Mouse (Mus musculus): ENCODE data around the gene Stat2. TPM values are rescaled to one million over a fixed set of nuclear protein-coding genes. Genes with fewer than 3 reads are reported as not detected.
"Not testable (repeated sequence)": the region's sequence is repeated elsewhere in the genome, so short reads cannot be mapped to it uniquely, and the experiment has no call there.

Gene Stat2
- total and polyA plus RNA-seq, 2 experiments from 2014 or later: 6.0 to 8.2 TPM

- WGBS: 94% methylated on average over 8 of the region's 8 CpGs
- H3K36me3 ChIP-seq (replicated peaks; ENCODE audit: control insufficient read depth, insufficient read depth, low read length): peaks cover 26% of the 10 kb centered on the region
These were observed 56.5 kb downstream of the Stat2 start for GRCm38 (mm10) chr10:128326825-128327224.

GRCm38 (mm10) chr10:128327610-128328009 is 57.3 kb downstream of the Stat2 start:
- Histone ChIP-seq H3K4me3 (ENCODE audit: low read depth, low read length) (no peak overlapping the region), H3K27me3 (ENCODE audit: control insufficient read depth, insufficient read depth, low read length) (no peaks in the 10 kb centered on the region), H3K9me3 (replicated peaks; ENCODE audit: control insufficient read depth, low read length) (no peaks in the 10 kb centered on the region), H3K4me2 (ENCODE audit: low read depth, low read length) (no peak overlapping the region), H3K27ac (ENCODE audit: low read depth) (no peak overlapping the region), H3K36me3 (replicated peaks; ENCODE audit: control insufficient read depth, insufficient read depth, low read length) (peaks cover 26% of the 10 kb centered on the region), H3K9ac (replicated peaks; ENCODE audit: low read depth, low read length) (no peak overlapping the region), H3K4me1 (ENCODE audit: control insufficient read depth, insufficient read depth) (peaks cover 9% of the 10 kb centered on the region)
- 90% methylated on average over 10 of the region's 10 CpGs for WGBS
- DNase-seq (ENCODE audit: low spot score): no peak
- peak; percentile 18; the same call in 1 of the 2 replicates for TF ChIP-seq CTCF (IDR thresholded peaks at IDR 0.05; ENCODE audit: low read depth)
- TF ChIP-seq EP300 (IDR thresholded peaks at IDR 0.05; ENCODE audit: low read depth): no peak
- ATAC-seq (ENCODE audit: insufficient read depth, low read depth): no peak

More at GRCm38 (mm10) chr10:128326825-128327224, 56.5 kb downstream of the Stat2 start:
- Histone ChIP-seq H3K4me3 (ENCODE audit: low read depth, low read length) (no peak overlapping the region), H3K4me1 (ENCODE audit: control insufficient read depth, insufficient read depth) (peaks cover 9% of the 10 kb centered on the region), H3K4me2 (ENCODE audit: low read depth, low read length) (no peak overlapping the region), H3K27me3 (ENCODE audit: control insufficient read depth, insufficient read depth, low read length) (no peaks in the 10 kb centered on the region), H3K27ac (ENCODE audit: low read depth) (no peak overlapping the region), H3K9me3 (replicated peaks; ENCODE audit: control insufficient read depth, low read length) (no peaks in the 10 kb centered on the region), H3K9ac (replicated peaks; ENCODE audit: low read depth, low read length) (no peak overlapping the region)
- ATAC-seq (ENCODE audit: insufficient read depth, low read depth) (no peak), DNase-seq (ENCODE audit: low spot score) (no peak)
- TF ChIP-seq CTCF (IDR thresholded peaks at IDR 0.05; ENCODE audit: low read depth) (no peak), EP300 (IDR thresholded peaks at IDR 0.05; ENCODE audit: low read depth) (no peak)

GRCm38 (mm10) chr10:128332358-128333249 is 62.2 kb downstream of the Stat2 start:
- not testable (repeated sequence) for H3K27me3 ChIP-seq (ENCODE audit: control insufficient read depth, insufficient read depth, low read length); H3K9ac ChIP-seq (replicated peaks; ENCODE audit: low read depth, low read length); H3K36me3 ChIP-seq (replicated peaks; ENCODE audit: control insufficient read depth, insufficient read depth, low read length); H3K9me3 ChIP-seq (replicated peaks; ENCODE audit: control insufficient read depth, low read length); H3K4me2 ChIP-seq (ENCODE audit: low read depth, low read length); H3K4me3 ChIP-seq (ENCODE audit: low read depth, low read length); DNase-seq (ENCODE audit: low spot score); H3K27ac ChIP-seq (ENCODE audit: low read depth); ATAC-seq (ENCODE audit: insufficient read depth, low read depth)
- peaks cover 17% of the 10 kb centered on the region for H3K4me1 ChIP-seq (ENCODE audit: control insufficient read depth, insufficient read depth)
- 69% methylated on average over 5 of the region's 6 CpGs for WGBS

- Histone ChIP-seq H3K4me2 (ENCODE audit: low read depth, low read length) (no peak overlapping the region), H3K4me1 (ENCODE audit: control insufficient read depth, insufficient read depth) (peaks cover 31% of the 10 kb centered on the region), H3K9ac (replicated peaks; ENCODE audit: low read depth, low read length) (no peak overlapping the region), H3K4me3 (ENCODE audit: low read depth, low read length) (no peak overlapping the region), H3K9me3 (replicated peaks; ENCODE audit: control insufficient read depth, low read length) (no peaks in the 10 kb centered on the region), H3K36me3 (replicated peaks; ENCODE audit: control insufficient read depth, insufficient read depth, low read length) (no peaks in the 10 kb centered on the region), H3K27ac (ENCODE audit: low read depth) (peak overlapping the region; percentile 97; the same call in 1 of the 2 replicates), H3K27me3 (ENCODE audit: control insufficient read depth, insufficient read depth, low read length) (no peaks in the 10 kb centered on the region)
- 2% methylated on average over 4 of the region's 4 CpGs for WGBS
- TF ChIP-seq CTCF (IDR thresholded peaks at IDR 0.05; ENCODE audit: low read depth): peak; percentile 83
- TF ChIP-seq EP300 (IDR thresholded peaks at IDR 0.05; ENCODE audit: low read depth): no peak
- ATAC-seq (ENCODE audit: insufficient read depth, low read depth): no peak
- peak; percentile 79 for DNase-seq (ENCODE audit: low spot score)
These were observed 65.2 kb downstream of the Stat2 start for GRCm38 (mm10) chr10:128335582-128335981.

- TF ChIP-seq CTCF (IDR thresholded peaks at IDR 0.05; ENCODE audit: low read depth): no peak
- TF ChIP-seq EP300 (IDR thresholded peaks at IDR 0.05; ENCODE audit: low read depth): no peak
- no peaks in the 10 kb centered on the region for H3K27me3 ChIP-seq (ENCODE audit: control insufficient read depth, insufficient read depth, low read length)
- ATAC-seq (ENCODE audit: insufficient read depth, low read depth) (no peak), DNase-seq (ENCODE audit: low spot score) (no peak)
- H3K36me3 ChIP-seq (replicated peaks; ENCODE audit: control insufficient read depth, insufficient read depth, low read length): no peaks in the 10 kb centered on the region
- H3K4me1 ChIP-seq (ENCODE audit: control insufficient read depth, insufficient read depth): peaks cover 33% of the 10 kb centered on the region
- H3K27ac ChIP-seq (ENCODE audit: low read depth): peak overlapping the region; percentile 97; the same call in 1 of the 2 replicates
- H3K4me2 ChIP-seq (ENCODE audit: low read depth, low read length): no peak overlapping the region
- H3K9ac ChIP-seq (replicated peaks; ENCODE audit: low read depth, low read length): no peak overlapping the region
- no peak overlapping the region for H3K4me3 ChIP-seq (ENCODE audit: low read depth, low read length)
- H3K9me3 ChIP-seq (replicated peaks; ENCODE audit: control insufficient read depth, low read length): no peaks in the 10 kb centered on the region
- 86% methylated on average over 3 of the region's 3 CpGs for WGBS
These were observed 65.8 kb downstream of the Stat2 start for GRCm38 (mm10) chr10:128336195-128336594.

Measured in heart, postnatal 0 days (tissue).